Mouse (Mus musculus): ENCODE measurements around the gene Snrpd2. TPM values are rescaled to one million over a fixed set of nuclear protein-coding genes. Genes with fewer than 3 reads are reported as not detected.
A peak's percentile ranks its signal among the peaks of the same experiment; 100 is the strongest.

Snrpd2 gene
- polyA plus RNA-seq (2015; fragmentation: Nextera tagmentation; extraction: Ambion mirVana): 84.3 and 93.8 TPM in 2 replicates

GRCm38 (mm10) chr7:19149626-19150025 lies at the start of gene Snrpd2:
Snrpd2 (plus strand) TSS chr7:19149722.
- peak within 1 kb of the TSS; percentile 79 for H3K9ac ChIP-seq (ENCODE audit: low read length)
- peaks cover 17% of the 10 kb centered on the region for H3K36me3 ChIP-seq (ENCODE audit: control insufficient read depth, insufficient read depth)
- H3K27ac ChIP-seq (ENCODE audit: low read length): peak within 1 kb of the TSS; percentile 87
- peak; percentile 87 for ATAC-seq (replicated peaks; ENCODE audit: extremely low read depth, insufficient read depth, low FRiP score)
- H3K4me1 ChIP-seq (ENCODE audit: control insufficient read depth, insufficient read depth, low read length): peaks cover 13% of the 10 kb centered on the region
- peak within 1 kb of the TSS; percentile 79 for H3K4me3 ChIP-seq (ENCODE audit: low read length)
- WGBS: under 1% methylated on average over 24 of the region's 24 CpGs
- H3K27me3 ChIP-seq (ENCODE audit: control insufficient read depth, insufficient read depth, low read length): no peaks in the 10 kb centered on the region
- peak within 1 kb of the TSS; percentile 90 for H3K4me2 ChIP-seq (ENCODE audit: low read depth, low read length)
- no peaks in the 10 kb centered on the region for H3K9me3 ChIP-seq (replicated peaks; ENCODE audit: control insufficient read depth, low read length)

GRCm38 (mm10) chr7:19100290-19100689 lies 49.2 kb upstream of the Snrpd2 start:
- Histone ChIP-seq H3K9ac (ENCODE audit: low read length) (no peak overlapping the region), H3K4me3 (ENCODE audit: low read length) (no peak overlapping the region), H3K27ac (ENCODE audit: low read length) (no peak overlapping the region), H3K36me3 (ENCODE audit: control insufficient read depth, insufficient read depth) (peaks cover 4% of the 10 kb centered on the region; the same call in 1 of the 2 replicates), H3K4me1 (ENCODE audit: control insufficient read depth, insufficient read depth, low read length) (peaks cover 23% of the 10 kb centered on the region), H3K9me3 (replicated peaks; ENCODE audit: control insufficient read depth, low read length) (peaks cover 5% of the 10 kb centered on the region), H3K27me3 (ENCODE audit: control insufficient read depth, insufficient read depth, low read length) (no peaks in the 10 kb centered on the region), H3K4me2 (ENCODE audit: low read depth, low read length) (no peak overlapping the region)
- 63% methylated on average over 1 of the region's 1 CpGs for WGBS
- no peak for ATAC-seq (replicated peaks; ENCODE audit: extremely low read depth, insufficient read depth, low FRiP score)

GRCm38 (mm10) chr7:19103741-19104140 lies 45.8 kb upstream of the Snrpd2 start:
- H3K4me1 ChIP-seq (ENCODE audit: control insufficient read depth, insufficient read depth, low read length): peaks cover 3% of the 10 kb centered on the region; the same call in 1 of the 2 replicates
- no peaks in the 10 kb centered on the region for H3K36me3 ChIP-seq (ENCODE audit: control insufficient read depth, insufficient read depth)
- no peak overlapping the region for H3K9ac ChIP-seq (ENCODE audit: low read length)

GRCm38 (mm10) chr7:19104486-19104885 lies 45.0 kb upstream of the Snrpd2 start:
- Histone ChIP-seq H3K9me3 (replicated peaks; ENCODE audit: control insufficient read depth, low read length) (peaks cover 5% of the 10 kb centered on the region), H3K4me2 (ENCODE audit: low read depth, low read length) (no peak overlapping the region), H3K36me3 (ENCODE audit: control insufficient read depth, insufficient read depth) (no peaks in the 10 kb centered on the region), H3K27me3 (ENCODE audit: control insufficient read depth, insufficient read depth, low read length) (no peaks in the 10 kb centered on the region), H3K27ac (ENCODE audit: low read length) (no peak overlapping the region), H3K4me1 (ENCODE audit: control insufficient read depth, insufficient read depth, low read length) (peaks cover 3% of the 10 kb centered on the region; the same call in 1 of the 2 replicates), H3K4me3 (ENCODE audit: low read length) (no peak overlapping the region), H3K9ac (ENCODE audit: low read length) (no peak overlapping the region)
- 68% methylated on average over 2 of the region's 2 CpGs for WGBS
- ATAC-seq (replicated peaks; ENCODE audit: extremely low read depth, insufficient read depth, low FRiP score): no peak

More at GRCm38 (mm10) chr7:19103741-19104140, 45.8 kb upstream of the Snrpd2 start:
- ATAC-seq (replicated peaks; ENCODE audit: extremely low read depth, insufficient read depth, low FRiP score): no peak
- Histone ChIP-seq H3K4me3 (ENCODE audit: low read length) (no peak overlapping the region), H3K27me3 (ENCODE audit: control insufficient read depth, insufficient read depth, low read length) (no peaks in the 10 kb centered on the region), H3K4me2 (ENCODE audit: low read depth, low read length) (no peak overlapping the region), H3K27ac (ENCODE audit: low read length) (no peak overlapping the region), H3K9me3 (replicated peaks; ENCODE audit: control insufficient read depth, low read length) (peaks cover 5% of the 10 kb centered on the region)

GRCm38 (mm10) chr7:19107436-19107835 lies 42.1 kb upstream of the Snrpd2 start:
- 37% methylated on average over 3 of the region's 3 CpGs for WGBS

GRCm38 (mm10) chr7:19109565-19109964 lies 40.0 kb upstream of the Snrpd2 start:
- H3K9ac ChIP-seq (ENCODE audit: low read length): no peak overlapping the region
- no peak overlapping the region for H3K4me3 ChIP-seq (ENCODE audit: low read length)
- H3K4me2 ChIP-seq (ENCODE audit: low read depth, low read length): no peak overlapping the region
- H3K27me3 ChIP-seq (ENCODE audit: control insufficient read depth, insufficient read depth, low read length): no peaks in the 10 kb centered on the region
- 90% methylated on average over 1 of the region's 1 CpGs for WGBS
- no peak overlapping the region for H3K27ac ChIP-seq (ENCODE audit: low read length)
- no peaks in the 10 kb centered on the region for H3K36me3 ChIP-seq (ENCODE audit: control insufficient read depth, insufficient read depth)
- H3K9me3 ChIP-seq (replicated peaks; ENCODE audit: control insufficient read depth, low read length): no peaks in the 10 kb centered on the region
- H3K4me1 ChIP-seq (ENCODE audit: control insufficient read depth, insufficient read depth, low read length): peaks cover 3% of the 10 kb centered on the region; the same call in 1 of the 2 replicates
- ATAC-seq (replicated peaks; ENCODE audit: extremely low read depth, insufficient read depth, low FRiP score): no peak

More at GRCm38 (mm10) chr7:19107436-19107835, 42.1 kb upstream of the Snrpd2 start:
- ATAC-seq (replicated peaks; ENCODE audit: extremely low read depth, insufficient read depth, low FRiP score): no peak
- Histone ChIP-seq H3K4me2 (ENCODE audit: low read depth, low read length) (no peak overlapping the region), H3K4me3 (ENCODE audit: low read length) (no peak overlapping the region), H3K4me1 (ENCODE audit: control insufficient read depth, insufficient read depth, low read length) (peaks cover 3% of the 10 kb centered on the region; the same call in 1 of the 2 replicates), H3K9me3 (replicated peaks; ENCODE audit: control insufficient read depth, low read length) (peaks cover 4% of the 10 kb centered on the region), H3K27ac (ENCODE audit: low read length) (no peak overlapping the region), H3K36me3 (ENCODE audit: control insufficient read depth, insufficient read depth) (no peaks in the 10 kb centered on the region), H3K9ac (ENCODE audit: low read length) (no peak overlapping the region), H3K27me3 (ENCODE audit: control insufficient read depth, insufficient read depth, low read length) (no peaks in the 10 kb centered on the region)

- H3K27ac ChIP-seq (ENCODE audit: low read length): no peak within 1 kb of the TSS
- peaks cover 16% of the 10 kb centered on the region for H3K4me1 ChIP-seq (ENCODE audit: control insufficient read depth, insufficient read depth, low read length)
- peak within 1 kb of the TSS; percentile 39 for H3K4me3 ChIP-seq (ENCODE audit: low read length)
- no peaks in the 10 kb centered on the region for H3K36me3 ChIP-seq (ENCODE audit: control insufficient read depth, insufficient read depth)
- peak within 1 kb of the TSS; percentile 58 for H3K4me2 ChIP-seq (ENCODE audit: low read depth, low read length)
- H3K27me3 ChIP-seq (ENCODE audit: control insufficient read depth, insufficient read depth, low read length): no peaks in the 10 kb centered on the region
- peaks cover 7% of the 10 kb centered on the region for H3K9me3 ChIP-seq (replicated peaks; ENCODE audit: control insufficient read depth, low read length)
- peak; percentile 23; the same call in 1 of the 2 replicates for ATAC-seq (replicated peaks; ENCODE audit: extremely low read depth, insufficient read depth, low FRiP score)
- H3K9ac ChIP-seq (ENCODE audit: low read length): no peak within 1 kb of the TSS
- WGBS: 19% methylated on average over 60 of the region's 64 CpGs
These were observed 31.3 kb upstream of the Snrpd2 start, which contains the start of gene Gm4969 for GRCm38 (mm10) chr7:19118028-19118771. Gm4969 (minus strand) TSS chr7:19118368.

GRCm38 (mm10) chr7:19119083-19119482 lies 30.4 kb upstream of the Snrpd2 start:
- no peak overlapping the region for H3K27ac ChIP-seq (ENCODE audit: low read length)
- 91% methylated on average over 8 of the region's 8 CpGs for WGBS
- H3K9me3 ChIP-seq (replicated peaks; ENCODE audit: control insufficient read depth, low read length): peaks cover 7% of the 10 kb centered on the region
- no peak for ATAC-seq (replicated peaks; ENCODE audit: extremely low read depth, insufficient read depth, low FRiP score)
- H3K4me3 ChIP-seq (ENCODE audit: low read length): no peak overlapping the region
- peak overlapping the region; percentile 19; the same call in 1 of the 2 replicates for H3K4me2 ChIP-seq (ENCODE audit: low read depth, low read length)
- no peaks in the 10 kb centered on the region for H3K27me3 ChIP-seq (ENCODE audit: control insufficient read depth, insufficient read depth, low read length)
- no peak overlapping the region for H3K9ac ChIP-seq (ENCODE audit: low read length)
- H3K36me3 ChIP-seq (ENCODE audit: control insufficient read depth, insufficient read depth): no peaks in the 10 kb centered on the region
- peaks cover 16% of the 10 kb centered on the region for H3K4me1 ChIP-seq (ENCODE audit: control insufficient read depth, insufficient read depth, low read length)

Measured in heart, embryonic 16.5 days (tissue).